Mouse (Mus musculus) right cerebral cortex, postnatal 4 days (tissue): Measurements from ENCODE around the gene Pkd1l2.

Experiments used
- DNase-seq: peaks from one replicate; pipeline ENCODE4 v3.0.0-alpha.2; 2022

Pkd1l2 gene

GRCm38 (mm10) chr8:117082399-117082872 is at the start of gene Pkd1l2:
Pkd1l2 (minus strand) TSS chr8:117082449.
- DNase-seq, result no peak

DNA sequence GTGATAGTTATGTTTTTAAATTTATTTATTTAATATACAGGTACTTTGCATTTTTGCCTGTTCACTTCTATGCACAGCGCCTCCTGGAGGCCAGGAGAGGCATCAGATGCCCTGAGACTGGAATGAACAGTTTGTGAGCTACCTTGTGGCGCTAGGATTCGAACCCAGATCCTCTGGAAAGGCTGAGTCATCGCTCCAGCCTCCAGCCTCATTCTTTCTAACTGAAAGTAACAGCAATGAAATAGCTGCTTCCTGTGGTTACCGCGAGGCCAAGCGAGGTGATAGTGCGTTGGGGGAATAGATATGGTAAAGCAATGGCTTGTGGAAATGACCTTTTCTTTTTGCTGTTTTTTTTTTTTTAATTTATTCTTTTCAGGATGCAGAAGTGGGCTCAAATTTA is 44.8 kb upstream of the Pkd1l2 start:
- no peak for DNase-seq

DNA sequence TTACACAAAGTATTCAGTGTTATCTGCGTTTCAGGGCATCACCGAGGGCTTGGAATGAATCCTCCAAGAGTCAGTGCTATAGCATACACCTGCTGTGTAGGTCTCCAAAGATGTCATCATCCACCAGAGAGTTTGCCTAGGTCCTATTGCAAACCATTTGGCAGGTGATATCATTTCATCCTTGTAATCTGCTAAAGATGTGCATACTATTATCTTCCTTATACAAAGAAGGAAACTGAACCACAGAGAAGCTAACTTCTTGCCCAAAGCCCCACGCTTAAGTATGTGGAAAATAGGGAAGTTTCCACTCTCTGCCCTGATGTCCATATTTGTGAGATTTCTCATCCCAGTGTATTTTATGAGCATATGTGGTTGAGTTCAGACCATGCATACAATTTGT is 44.2 kb upstream of the Pkd1l2 start:
- no peak for DNase-seq

- DNase-seq, result no peak
Observed at GRCm38 (mm10) chr8:117125854-117126253, 43.6 kb upstream of the Pkd1l2 start.

DNA sequence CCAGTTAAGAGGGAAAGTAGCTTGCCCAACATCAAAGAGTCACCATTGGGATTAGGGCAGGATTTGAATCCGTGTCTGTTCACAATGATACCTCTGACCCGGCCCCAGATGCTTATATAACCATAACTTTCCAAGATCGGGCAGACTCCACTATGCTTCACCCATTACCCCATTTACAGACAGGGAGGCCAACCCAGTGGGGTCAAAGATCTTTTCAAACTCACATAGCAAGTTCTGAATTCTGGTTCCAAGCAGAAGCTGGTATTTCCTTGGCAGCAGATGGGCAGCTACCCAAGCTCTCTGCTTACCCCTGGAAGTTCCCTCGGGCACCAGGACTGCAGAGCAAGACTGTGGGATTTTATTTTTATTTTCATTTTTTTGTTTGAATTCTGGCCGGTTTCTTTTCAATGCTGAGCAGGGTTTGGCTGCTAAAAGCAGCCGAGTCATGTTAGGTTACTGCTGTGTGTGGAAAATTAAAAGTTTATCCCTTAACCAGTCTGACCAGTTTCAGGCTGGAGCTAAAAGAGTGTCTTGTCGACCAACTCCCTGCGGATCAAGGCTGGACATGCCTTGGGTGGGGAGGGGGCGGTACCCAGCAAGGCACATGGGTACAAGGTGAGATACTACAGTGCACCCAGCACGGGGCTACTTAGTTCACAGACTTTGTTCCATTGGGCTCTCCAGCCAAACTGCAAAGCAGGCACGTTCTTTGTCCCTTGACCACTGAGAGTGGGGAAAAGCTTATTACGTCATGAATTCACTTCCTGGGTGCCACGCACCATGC is 41.8 kb upstream of the Pkd1l2 start:
- DNase-seq, result no peak

DNA sequence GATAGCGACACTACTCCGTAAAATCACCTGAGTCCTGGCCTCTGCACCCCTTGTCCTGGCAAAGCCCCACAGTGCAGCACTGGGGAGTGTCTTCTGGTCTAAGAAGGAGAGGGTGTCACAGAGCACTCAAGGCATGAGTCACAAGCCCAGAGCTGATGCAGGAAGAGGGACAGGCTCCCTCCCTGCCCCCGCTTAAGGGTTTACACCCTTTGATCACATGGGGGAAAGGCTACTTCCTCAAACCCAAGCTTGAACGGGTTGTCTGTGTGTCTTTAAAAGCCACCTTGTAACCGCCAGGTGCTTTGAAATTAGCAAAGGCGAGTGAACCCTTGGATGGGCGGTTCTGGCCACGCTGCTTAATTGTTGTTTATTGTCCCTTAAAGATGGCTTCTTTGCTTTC is 39.0 kb upstream of the Pkd1l2 start:
- DNase-seq, result no peak

GRCm38 (mm10) chr8:117118409-117118808 is 36.2 kb upstream of the Pkd1l2 start:
- no peak for DNase-seq

- DNase-seq, result no peak
Observed at GRCm38 (mm10) chr8:117116534-117116933, 34.3 kb upstream of the Pkd1l2 start.

DNA sequence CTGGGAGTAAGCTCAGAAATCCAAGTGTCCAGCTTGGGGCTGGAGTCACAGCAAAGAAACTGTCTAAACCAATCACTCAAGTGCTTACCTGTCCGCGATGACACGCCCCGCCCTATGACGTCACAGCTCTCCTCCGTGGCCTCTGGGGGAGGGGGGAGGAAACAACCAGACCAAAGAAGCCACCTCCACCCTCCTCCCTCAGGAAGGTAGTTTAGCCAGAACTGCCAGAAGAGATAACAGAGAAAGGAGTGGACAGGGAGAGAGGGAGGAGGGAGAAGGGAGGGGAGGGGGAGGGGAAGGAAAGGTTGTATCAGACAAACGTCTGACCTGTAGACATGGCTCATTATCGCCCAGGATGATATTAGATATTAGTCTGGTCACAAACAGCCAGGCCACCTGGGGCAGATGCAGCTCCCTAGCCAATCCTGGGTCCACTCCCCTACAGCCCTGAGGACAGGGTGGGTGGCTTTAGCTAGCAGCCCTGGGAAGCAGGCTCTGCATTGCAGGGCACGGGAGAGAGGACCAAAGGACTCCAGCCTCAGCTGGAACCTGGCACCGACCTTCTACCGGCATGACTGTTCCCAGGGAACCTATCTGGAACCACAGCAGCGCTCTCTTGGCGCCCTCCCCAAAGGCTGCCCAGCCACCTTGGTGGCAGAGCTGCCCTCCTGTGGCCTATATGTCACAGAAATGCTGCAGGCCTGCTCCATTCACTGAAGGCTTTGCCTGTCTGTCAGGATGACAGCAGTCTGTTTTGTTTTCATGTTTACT is 33.6 kb upstream of the Pkd1l2 start:
- DNase-seq, result no peak

DNA sequence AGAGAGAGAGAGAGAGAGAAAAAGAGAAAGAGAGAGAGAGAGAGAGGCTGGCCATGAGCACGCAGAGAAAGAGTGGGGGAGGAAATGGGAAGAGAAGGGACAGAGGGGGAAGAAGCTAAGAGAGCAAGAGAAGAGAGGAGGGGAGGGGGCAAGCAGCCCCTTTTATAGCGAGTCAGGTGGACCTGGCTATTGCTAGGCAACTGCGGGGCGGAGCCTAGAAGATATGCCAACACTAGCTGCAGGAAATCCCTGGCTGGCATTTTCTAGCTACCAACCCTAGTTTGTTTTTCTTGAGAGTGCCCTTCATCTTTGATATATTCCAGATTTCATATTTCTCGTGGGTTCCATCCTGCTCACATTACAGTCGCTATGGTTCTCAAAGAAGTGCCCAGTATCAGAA is 32.8 kb upstream of the Pkd1l2 start:
- no peak for DNase-seq

GRCm38 (mm10) chr8:117112261-117112660 is 30.0 kb upstream of the Pkd1l2 start:
- DNase-seq, result no peak

GRCm38 (mm10) chr8:117111641-117112040 is 29.4 kb upstream of the Pkd1l2 start:
- DNase-seq, result no peak

DNA sequence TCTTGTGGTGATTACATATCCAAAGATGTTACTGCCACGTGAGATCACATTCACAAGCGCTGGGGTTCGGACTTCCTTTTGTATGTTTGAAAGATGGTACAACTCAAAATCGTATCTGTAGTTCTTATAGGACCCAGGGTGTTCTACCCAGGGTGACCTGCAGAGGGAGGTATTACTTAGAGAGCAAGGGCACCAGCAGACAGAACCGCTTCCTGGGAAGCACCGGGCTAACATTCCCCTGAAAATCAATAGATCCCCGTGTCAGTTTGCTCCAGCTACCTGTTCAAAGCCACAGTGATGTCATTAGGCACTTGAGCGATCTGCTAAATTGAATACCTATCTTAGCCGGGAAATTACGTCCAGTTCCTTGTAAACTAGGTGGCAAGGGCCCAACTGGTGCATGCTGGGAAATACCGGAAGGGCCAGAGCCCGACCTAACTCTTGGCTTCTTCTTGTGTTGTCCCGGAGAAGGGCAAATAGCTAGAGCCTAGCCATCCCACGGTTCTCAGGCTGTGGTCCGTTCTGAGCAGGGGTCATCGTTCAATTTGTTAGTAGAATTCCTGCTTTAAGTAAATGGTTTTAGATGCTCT is 27.6 kb upstream of the Pkd1l2 start:
- DNase-seq, result peak; percentile 54

DNA sequence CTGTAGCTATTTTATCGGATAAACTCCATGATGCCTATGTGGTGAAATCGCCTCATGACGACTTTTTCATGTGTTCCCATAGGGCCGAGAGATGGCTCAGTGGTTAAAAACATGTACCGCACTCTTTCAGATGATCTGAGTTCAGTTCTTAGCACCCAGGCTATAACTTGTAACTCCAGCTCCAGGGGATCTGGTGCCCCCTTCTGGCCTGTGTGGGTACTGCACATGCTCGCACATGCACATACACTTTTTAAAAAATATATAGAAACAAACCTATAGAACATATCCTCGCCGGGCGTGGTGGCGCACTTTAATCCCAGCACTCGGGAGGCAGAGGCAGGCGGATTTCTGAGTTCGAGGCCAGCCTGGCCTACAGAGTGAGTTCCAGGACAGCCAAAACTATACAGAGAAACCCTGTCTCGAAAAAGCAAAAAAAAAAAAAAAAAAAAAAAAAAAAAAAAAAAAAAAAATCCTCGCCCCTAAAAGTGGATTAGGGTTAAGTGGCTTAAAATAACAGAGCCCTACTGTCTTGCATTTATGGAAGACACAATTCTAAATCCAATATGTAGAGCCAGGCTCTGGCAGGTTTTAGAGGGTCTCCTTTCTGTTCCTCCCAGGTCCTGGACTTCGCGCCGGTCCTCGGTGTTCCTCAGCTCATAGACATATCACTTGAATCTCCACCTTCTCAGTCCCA is 26.9 kb upstream of the Pkd1l2 start:
- no peak for DNase-seq

- DNase-seq, result peak; percentile 65
Observed at GRCm38 (mm10) chr8:117107533-117107932, 25.3 kb upstream of the Pkd1l2 start.

DNA sequence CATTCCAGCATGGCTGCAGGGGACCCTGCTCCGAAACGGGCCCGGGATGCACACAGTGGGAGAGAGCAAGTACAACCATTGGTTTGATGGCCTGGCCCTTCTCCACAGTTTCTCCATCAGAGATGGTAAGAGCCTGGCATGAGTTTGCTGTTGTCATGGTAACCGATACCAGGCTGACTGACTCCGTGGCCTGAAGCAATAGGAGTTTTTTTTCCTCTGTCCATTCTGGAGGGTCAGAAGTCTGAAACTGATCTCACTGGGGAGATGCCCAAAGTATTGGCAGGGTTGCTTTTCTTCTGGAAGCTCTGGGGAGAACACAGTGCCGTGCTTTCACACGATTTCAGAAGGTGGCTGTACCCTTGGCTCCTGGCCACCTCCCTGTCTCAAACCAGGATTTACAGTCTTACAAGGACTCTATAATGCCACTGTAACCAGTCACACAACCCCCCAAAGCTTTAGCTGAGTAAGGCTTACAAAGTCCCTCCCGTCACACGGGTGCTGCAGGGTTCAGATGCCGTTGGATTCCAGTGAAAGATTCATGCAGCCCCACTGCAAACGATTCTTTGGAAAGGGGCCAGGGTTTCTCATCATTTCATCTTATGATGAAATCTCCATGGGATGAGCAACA is 15.4 kb upstream of the Pkd1l2 start:
- DNase-seq, result peak; percentile 25

- no peak for DNase-seq
Observed at GRCm38 (mm10) chr8:117097051-117097563, 14.9 kb upstream of the Pkd1l2 start.

- DNase-seq, result no peak
Observed at GRCm38 (mm10) chr8:117095647-117096046, 13.4 kb upstream of the Pkd1l2 start, which contains the start of gene Bco1. Bco1 (plus strand) TSS chr8:117095854.

DNA sequence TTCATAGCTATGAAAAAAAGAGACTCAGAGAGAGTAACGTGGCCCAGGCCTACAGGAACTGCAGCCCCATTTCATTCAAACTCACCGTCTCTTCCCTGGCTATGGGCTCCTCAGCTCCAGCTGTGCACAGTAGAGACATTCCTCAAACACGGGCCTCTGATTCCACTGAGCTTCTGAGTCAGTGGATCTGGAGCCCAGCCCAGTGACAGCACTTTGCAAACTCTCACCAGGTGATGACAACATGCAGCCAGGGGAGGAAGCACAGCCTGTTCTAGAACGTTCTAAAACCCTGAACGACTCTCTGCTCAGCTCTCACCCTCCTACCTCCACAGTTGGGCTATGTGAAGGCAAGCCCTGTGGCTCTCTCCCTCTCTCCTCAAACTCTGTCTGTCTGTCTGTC is 11.8 kb upstream of the Pkd1l2 start:
- no peak for DNase-seq

DNA sequence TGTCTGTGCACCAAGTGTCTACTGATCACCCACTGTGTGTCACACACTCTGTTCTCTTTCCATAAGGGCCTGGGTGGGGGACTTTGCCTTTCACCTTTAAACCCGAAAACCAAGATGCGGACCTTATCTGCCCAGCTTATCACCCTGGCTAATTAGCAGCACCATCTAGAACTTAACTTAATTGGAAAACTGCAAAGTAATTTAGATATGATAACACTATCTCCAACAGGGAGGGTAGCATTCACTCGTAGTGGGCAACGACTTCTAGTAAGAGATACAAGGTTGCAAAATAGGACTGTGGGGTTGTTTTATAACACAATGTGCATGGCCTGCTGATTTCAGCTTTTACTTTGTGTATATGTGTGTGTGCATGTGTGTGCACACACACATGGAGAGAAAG is 7.6 kb upstream of the Pkd1l2 start:
- no peak for DNase-seq

GRCm38 (mm10) chr8:117087036-117087435 is 4.8 kb upstream of the Pkd1l2 start:
- DNase-seq, result no peak

DNA sequence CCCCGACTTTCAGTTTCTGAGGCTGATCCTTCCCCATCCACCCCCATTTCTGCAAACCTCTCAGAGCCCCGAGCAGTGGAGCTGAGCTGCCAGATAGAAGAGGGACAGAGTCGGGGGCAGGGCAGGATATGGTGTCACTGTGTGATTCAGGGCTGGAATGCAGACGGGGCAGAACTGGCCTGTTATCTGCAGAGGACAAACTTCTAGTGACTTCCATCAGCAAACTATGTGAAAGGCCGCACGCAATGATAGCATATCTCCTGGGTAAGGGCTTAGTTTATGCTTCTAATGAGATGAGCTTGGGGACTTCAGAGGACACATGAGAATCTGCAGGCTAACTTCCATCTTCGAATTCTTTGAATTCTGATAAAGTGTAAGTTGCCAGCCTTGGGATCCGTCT is 3.3 kb upstream of the Pkd1l2 start:
- DNase-seq, result no peak
